Mouse (Mus musculus): Measurements from ENCODE around the gene Vmn1r64. TPM values are rescaled to one million over a fixed set of nuclear protein-coding genes. Genes with fewer than 3 reads are reported as not detected.
"Not testable (repeated sequence)": the region's sequence is repeated elsewhere in the genome, so short reads cannot be mapped to it uniquely, and the experiment has no call there.

Vmn1r64 gene
- total RNA-seq (2021): not detected

DNA sequence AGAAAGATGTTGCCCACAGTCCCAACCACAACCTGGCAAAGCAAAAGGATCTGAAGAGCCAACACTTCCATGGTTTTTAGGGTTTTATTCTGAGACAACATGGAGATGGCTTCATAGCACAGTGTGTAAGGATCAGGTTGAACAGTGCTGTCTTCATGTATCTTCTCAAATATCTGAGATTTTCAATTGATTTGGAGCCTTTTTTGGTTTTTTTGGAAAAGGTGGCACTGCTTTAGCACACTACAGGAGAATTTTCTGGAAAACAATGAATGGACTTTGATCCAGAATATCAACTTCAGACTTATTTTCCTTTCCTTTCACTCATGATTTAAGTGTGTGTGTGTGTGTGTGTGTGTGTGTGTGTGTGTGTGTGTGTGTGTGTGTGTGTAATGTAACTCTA, at the start of gene Vmn1r64:
Gene Vmn1r64, minus strand, starts transcription at position 101 of the 400 bp plus-strand sequence.
- DNase-seq: no peak
- intact Hi-C loops (cut with DNase I): no loop called here

DNA sequence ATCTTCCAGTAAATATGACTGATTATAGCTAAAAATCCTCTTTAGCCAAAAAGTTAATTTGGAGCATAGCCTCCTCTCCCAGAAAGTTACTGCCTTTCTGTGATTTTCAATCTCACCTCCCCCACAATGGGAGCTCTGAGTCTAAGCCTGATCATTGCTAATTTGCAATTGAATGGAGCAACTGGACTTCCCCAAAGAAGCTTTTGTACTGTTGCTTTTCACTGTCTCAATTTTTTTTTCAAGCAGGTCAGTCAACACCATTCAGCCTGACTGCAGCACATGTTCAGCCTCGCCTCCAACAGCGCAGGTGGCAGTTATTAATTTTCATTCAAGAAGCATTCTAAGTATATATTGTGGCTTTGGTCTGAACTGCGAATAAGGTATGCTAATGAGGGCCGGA, 14.9 kb upstream of the Vmn1r64 start:
- intact Hi-C loops (cut with DNase I): no loop called here
- no peak for DNase-seq

DNA sequence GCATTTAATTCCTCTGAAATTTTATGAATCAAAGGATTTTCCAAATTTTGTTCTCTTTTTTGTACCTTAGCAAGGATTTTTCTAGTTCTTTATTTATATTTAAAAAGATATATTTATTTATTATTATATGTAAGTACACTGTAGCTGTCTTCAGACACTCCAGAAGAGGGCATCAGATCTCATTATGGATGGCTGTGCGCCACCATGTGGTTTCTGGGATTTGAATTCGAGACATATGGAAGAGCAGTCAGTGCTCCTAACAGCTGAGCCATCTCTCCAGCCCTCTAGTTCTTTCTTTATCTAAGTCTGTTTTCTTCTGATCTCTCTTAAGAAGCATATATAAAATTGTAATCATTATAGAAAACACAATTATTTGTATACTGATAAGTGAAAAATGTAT, 12.9 kb upstream of the Vmn1r64 start:
- intact Hi-C loops (cut with DNase I): not testable (repeated sequence)

More for the DNA sequence above, 12.9 kb upstream of the Vmn1r64 start:
- DNase-seq: not testable (repeated sequence)

Other genes starting within 250 kb of the Vmn1r64 start
- not detected for gene Vmn1r62, start 210.9 kb downstream of the Vmn1r64 start, total RNA-seq (2021)
- gene Vmn1r63, start 79.1 kb downstream of the Vmn1r64 start, total RNA-seq (2021): not detected
- gene Vmn1r65, start 126.5 kb upstream of the Vmn1r64 start, total RNA-seq (2021): not detected
- gene Nlrp4c, start 160.6 kb upstream of the Vmn1r64 start, total RNA-seq (2021): not detected